Mouse (Mus musculus): Measurements from ENCODE around the gene Fuca1. TPM values are rescaled to one million over a fixed set of nuclear protein-coding genes. Genes with fewer than 3 reads are reported as not detected.

Fuca1 gene
- total and polyA plus RNA-seq, 3 experiments, result 32.6 to 77.6 (median 66.5) TPM

- peak; percentile 70; the same call in 1 of the 2 replicates for TF ChIP-seq POLR2A (IDR thresholded peaks at IDR 0.05; ENCODE audit: low read depth, low read length)
- TF ChIP-seq BHLHE40 (IDR thresholded peaks at IDR 0.05; ENCODE audit: low read depth, low read length), result no peak
- no peak for TF ChIP-seq CHD1 (IDR thresholded peaks at IDR 0.05; ENCODE audit: low read depth, low read length)
- TF ChIP-seq NRF1 (IDR thresholded peaks at IDR 0.05; ENCODE audit: low read depth, low read length), result peak; percentile 50
- no peak for TF ChIP-seq PAX5 (IDR thresholded peaks at IDR 0.05; ENCODE audit: low read length)
- TF ChIP-seq SIN3A (IDR thresholded peaks at IDR 0.05; ENCODE audit: low read length), result peak; percentile 59
- TF ChIP-seq TBP (conservative IDR thresholded peaks at IDR 0.05; ENCODE audit: low read depth, low read length), result peak; percentile 73
- TF ChIP-seq IRF4 (IDR thresholded peaks at IDR 0.05; ENCODE audit: low read depth, low read length), result peak; percentile 34; the same call in 1 of the 2 replicates
- no peak for TF ChIP-seq CTCF (conservative IDR thresholded peaks at IDR 0.05 in 1 of 2, IDR thresholded peaks at IDR 0.05 in 1 of 2; ENCODE audit: low read depth in 2 of 2, low read length in 2 of 2)
- TF ChIP-seq ZMIZ1 (IDR thresholded peaks at IDR 0.05; ENCODE audit: low read depth, low read length), result peak; percentile 48
- no peak for TF ChIP-seq EP300 (IDR thresholded peaks at IDR 0.05; ENCODE audit: low read length)
- TF ChIP-seq ZNF384 (IDR thresholded peaks at IDR 0.05; ENCODE audit: low read depth, low read length), result no peak
- TF ChIP-seq MAX (IDR thresholded peaks at IDR 0.05; ENCODE audit: low read length), result peak; percentile 98
Observed at GRCm38 (mm10) chr4:135946278-135946658, 25.7 kb downstream of the Fuca1 start, which contains the start of gene Hmgcl (continued).

DNA sequence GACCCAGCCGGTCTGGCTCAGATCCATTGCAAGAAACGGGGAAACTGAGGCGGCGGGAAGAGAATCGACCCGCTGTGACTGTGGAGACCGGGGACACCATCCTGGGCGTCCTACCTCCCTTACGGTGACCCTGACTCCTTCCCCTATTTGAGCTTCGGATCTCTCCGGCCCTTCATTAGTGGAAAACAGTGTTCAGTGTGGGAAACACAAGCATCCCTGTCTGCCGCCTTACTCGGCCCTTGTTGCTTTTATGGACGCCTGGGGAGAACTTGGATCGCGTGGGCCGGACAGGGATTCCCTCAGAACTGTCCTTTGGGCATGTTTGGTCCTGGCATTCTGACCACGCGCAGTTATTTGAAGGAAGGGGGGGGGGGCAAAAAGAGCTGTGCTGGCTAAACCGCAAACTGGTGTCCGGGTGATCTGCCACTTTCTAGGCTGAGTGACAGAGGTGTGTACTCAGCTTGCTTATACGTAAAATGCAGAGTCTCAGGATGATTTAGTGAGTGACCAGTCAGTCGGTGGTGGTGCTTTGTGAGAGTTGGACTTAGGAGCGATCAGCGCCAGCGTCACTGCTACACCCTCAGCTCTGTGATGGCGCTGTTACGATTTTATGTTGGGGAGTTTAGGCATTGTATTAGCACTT, 26.2 kb downstream of the Fuca1 start:
- peak overlapping the region; percentile 51 for H3K9ac ChIP-seq (ENCODE audit: insufficient read depth, low read depth)
- H3K9me3 ChIP-seq (replicated peaks; ENCODE audit: low read length), result peaks cover 6% of the 10 kb centered on the region
- peak overlapping the region; percentile 67 to 87 (median 71) for H3K4me3 ChIP-seq (replicated peaks in 1 of 3; ENCODE audit: low read depth in 2 of 3, low read length in 2 of 3, poor library complexity in 1 of 3)
- peaks cover 3 to 34% of the 10 kb centered on the region in 2 experiments; a peak in 3 of 4 replicates for H3K4me1 ChIP-seq (ENCODE audit: control insufficient read depth in 1 of 2, insufficient read depth in 2 of 2)
- in situ Hi-C loops (cut with MboI; ENCODE audit: low pct_ligation_motif_present, low pct_unique_long_range_greater_than_20kb, low sequenced_read_pairs), result loop anchor here (10.0 kb wide), 1 partner anchor 62 kb away; no protein-coding TSS in a partner anchor
- no peaks in the 10 kb centered on the region for H3K79me2 ChIP-seq (replicated peaks; ENCODE audit: control insufficient read depth, extremely low read depth, insufficient read depth, poor library complexity, severe bottlenecking)
- no peak overlapping the region for H3K27ac ChIP-seq (ENCODE audit: insufficient read depth, low read depth)
- H3K36me3 ChIP-seq (replicated peaks in 1 of 2; ENCODE audit: control insufficient read depth in 1 of 2, insufficient read depth in 1 of 2, low read length in 1 of 2), result peaks cover 9 to 40% of the 10 kb centered on the region in 2 experiments
- H3K27me3 ChIP-seq (replicated peaks), result no peaks in the 10 kb centered on the region
- DNase-seq (ENCODE audit: extremely low read depth), result no peak
- TF ChIP-seq CHD1 (IDR thresholded peaks at IDR 0.05; ENCODE audit: low read depth, low read length) (0 out of 2 replicates have a peak, but pooled peaks have one; percentile 9), POLR2A (IDR thresholded peaks at IDR 0.05; ENCODE audit: low read depth, low read length) (no peak; the same call in 1 of the 2 replicates), TBP (conservative IDR thresholded peaks at IDR 0.05; ENCODE audit: low read depth, low read length) (no peak), CHD2 (IDR thresholded peaks at IDR 0.05; ENCODE audit: low read length) (no peak), JUND (conservative IDR thresholded peaks at IDR 0.05; ENCODE audit: low read depth, low read length) (no peak), MAFK (IDR thresholded peaks at IDR 0.05; ENCODE audit: insufficient replicate concordance, low read length) (no peak), MAZ (IDR thresholded peaks at IDR 0.05; ENCODE audit: low read depth, low read length) (no peak), ZKSCAN1 (IDR thresholded peaks at IDR 0.05; ENCODE audit: borderline replicate concordance, low read depth, low read length) (no peak)
- H3K4me2 ChIP-seq (ENCODE audit: insufficient read depth, low read depth, poor library complexity, severe bottlenecking), result peak overlapping the region; percentile 72
- dilution Hi-C loops (cut with MboI; ENCODE audit: extremely low pct_ligation_motif_present, extremely low pct_unique_long_range_greater_than_20kb, low sequenced_read_pairs), result no loop called here

Data from CH12.LX (cell line).